Mouse (Mus musculus) left cerebral cortex, postnatal 25 days (tissue): Measurements from ENCODE around the gene Prrc2b. TPM values are rescaled to one million over a fixed set of nuclear protein-coding genes. Genes with fewer than 3 reads are reported as not detected.

Experiments
- DNase-seq, 2 experiments: peaks; one replicate each; pipeline ENCODE4 v3.0.0; 2022; ENCODE audit warnings: low spot score in 2 of 2, mixed read lengths in 1 of 2
- intact Hi-C: fragments of 180-260 bp; cut with DNase I; formaldehyde crosslinking; loops from one replicate; pipeline ENCODE4 v1.15.1; 2025
- total RNA-seq, 2 experiments: library from RNA; stranded (reverse); gene quantifications; 2 replicates each; pipeline ENCODE4 v1.2.3; 2021

Prrc2b gene
- total RNA-seq, 2 experiments from 2014 or later, result 240 TPM

DNA sequence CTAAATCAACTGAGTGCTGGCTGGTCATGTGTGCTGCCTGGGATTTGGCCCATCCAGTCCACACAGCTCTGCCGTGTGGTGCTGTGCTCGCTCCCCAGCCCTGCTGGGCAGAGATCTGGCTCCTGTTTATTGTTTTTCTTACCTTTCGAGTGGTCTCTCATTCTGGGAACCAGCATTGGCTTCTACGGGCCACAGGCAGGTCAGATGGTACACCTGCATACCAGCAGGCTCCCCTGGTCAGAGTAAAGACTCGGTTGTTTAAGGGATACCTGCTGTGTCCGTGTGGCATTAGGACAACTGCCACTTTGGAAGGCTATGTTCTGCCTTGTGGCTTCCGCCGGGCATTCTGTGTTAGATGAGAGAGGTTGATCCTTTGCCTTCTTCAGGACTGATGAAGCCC lies 60.8 kb downstream of the Prrc2b start:
- no peak for DNase-seq
- intact Hi-C loops, result no loop called here

DNA sequence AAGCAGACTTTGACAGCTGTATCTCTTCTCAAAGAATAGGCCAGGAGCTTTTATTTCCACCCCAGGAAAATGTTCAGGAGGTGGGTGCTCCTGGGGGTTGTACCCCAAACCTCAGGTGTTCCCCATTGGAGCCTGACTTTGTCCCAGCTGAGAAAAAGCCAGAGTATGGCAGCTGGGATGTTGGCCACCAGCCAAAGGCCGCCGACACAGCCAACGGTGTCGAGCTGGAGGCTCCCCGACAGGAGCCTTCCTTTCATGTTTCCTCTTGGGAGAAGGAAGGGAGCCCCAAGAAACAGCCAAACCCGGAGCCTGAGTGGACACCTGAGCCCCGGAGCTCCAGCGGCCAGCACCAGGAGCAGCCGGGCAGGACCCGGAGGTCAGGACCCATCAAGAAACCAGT lies 62.1 kb downstream of the Prrc2b start:
- intact Hi-C loops, result no loop called here

DNA sequence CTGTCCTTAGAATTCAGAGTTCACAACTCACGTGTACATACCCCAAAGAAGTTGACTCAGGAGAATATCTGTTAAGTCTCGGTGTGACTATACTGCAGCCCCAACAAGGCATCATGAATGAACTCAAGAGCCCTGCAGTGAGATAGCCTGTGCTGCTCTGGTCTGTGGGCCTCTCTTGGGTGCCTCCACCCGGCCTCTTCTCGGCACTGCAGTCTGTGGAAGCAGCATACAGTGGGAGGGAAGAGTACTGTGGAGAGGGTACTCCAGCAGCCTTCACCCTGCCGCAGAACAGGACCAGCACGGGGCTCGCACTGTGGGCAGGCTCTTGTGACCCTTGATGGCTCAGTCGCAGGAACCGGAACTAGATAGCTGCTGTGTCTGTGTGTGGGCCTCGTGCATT lies 64.7 kb downstream of the Prrc2b start:
- intact Hi-C loops, result no loop called here
- DNase-seq, result no peak

More for the DNA sequence above, 62.1 kb downstream of the Prrc2b start:
- DNase-seq, result no peak

DNA sequence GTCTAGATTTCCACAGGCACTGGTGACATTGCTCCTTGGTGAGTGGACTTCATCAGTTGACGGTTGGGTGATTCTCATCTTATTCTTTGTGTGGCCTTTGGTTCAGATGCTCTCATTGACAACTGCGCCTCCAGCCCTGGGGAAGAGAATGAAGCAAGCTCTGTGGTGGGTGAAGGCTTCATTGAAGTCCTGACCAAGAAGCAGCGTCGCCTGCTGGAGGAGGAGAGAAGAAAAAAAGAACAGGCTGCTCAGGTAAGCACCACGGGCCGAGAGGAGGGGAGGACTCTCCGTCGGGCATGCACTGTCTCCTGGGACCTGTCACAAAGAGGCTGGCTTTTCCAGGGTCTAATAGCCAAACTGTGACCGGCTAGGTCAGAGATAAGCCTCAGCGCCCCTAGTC lies 65.6 kb downstream of the Prrc2b start:
- intact Hi-C loops, result no loop called here
- no peak for DNase-seq

DNA sequence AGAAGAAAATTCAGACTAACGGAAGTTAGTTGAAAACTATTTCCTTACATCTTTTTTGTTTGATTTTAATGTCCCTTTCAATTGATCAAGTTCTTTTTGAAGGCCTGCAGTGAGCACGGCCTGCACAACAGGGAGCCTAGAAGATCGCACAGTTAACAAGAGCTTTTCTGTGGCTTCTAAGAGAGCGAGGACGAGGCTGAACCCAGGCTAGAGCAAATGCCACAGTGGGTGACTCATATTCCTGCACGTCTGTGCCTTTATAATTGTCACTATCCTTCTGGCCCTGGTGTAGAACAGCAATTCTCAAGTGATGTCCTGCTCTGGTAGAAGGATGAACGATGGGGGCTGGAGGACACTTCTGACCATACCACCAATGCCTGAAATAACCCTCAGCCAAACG lies 66.8 kb downstream of the Prrc2b start:
- no peak for DNase-seq
- intact Hi-C loops, result no loop called here

DNA sequence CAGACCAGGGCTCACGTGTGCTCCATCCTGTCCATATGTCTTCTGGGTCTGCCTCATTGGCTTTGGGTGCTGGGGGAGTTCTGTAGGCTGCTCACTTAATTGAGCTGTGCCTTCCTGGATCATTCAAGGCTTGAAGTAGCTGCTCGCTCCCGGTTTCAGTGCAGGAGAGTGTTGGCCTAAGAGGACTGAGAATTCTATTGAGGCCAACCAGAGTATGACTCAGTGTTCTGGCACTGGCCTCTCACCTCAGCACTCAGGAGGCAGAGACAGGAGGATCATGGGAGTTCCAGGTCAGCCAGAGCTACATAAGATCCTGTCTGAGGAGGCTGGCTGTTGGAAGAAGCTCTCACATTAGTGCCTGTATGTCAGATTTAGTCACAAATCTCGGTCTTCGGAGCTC lies 67.2 kb downstream of the Prrc2b start:
- DNase-seq, result no peak
- intact Hi-C loops, result no loop called here

DNA sequence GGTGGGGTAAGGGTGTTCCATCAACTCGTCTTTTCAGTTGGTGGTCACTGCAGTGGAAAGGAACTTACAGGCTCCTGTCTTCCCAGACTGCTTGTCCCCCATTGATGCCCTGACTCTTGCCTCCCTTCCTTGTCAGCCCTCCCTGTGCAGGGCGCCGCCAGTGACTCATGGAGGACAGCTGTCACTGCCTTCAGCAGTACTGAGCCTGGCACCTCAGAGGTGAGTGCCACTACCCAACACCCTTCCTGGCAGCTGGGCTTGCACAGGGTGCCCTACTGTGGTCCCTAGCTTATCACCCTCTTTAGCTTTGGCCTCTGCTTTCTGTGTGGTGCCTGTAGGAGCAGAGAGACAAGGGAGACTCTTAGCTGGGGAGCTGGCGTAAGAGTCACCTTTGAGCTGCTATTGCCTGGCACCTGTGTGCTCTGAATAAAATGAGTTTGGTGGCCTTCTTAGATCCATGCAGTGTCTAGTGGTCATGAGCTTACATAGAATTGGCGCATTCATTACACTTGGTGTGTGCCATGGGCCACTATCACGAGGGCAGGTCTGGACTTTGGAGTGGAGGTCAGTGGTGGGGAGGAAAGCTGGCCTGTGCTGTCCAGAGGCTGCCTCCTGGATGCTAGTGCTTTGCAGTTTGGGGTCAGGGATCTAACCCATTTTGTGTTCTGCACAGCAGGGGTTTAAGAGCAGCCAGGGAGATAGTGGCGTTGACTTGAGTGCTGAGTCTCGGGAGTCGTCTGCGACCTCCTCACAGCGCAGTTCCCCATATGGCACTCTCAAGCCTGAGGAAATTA lies 67.9 kb downstream of the Prrc2b start:
- DNase-seq, result no peak
- intact Hi-C loops, result no loop called here

DNA sequence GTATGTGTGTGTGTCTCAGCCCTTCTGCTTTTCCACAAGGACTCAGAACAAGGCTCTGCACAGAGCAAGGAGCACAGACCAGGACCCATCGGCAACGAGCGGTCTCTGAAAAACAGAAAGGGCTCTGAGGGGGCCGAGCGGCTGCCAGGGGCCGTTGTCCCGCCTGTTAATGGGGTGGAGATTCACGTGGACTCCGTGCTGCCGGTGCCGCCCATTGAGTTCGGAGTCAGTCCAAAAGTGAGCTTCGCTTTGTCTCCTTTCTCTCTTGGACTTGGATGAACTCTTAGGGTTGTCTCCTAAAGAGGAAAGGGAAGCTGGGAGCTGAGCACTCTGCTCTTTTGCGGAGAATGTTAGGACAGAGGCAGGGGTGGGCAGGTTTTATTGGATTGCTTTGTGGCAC lies 68.6 kb downstream of the Prrc2b start:
- no peak for DNase-seq
- intact Hi-C loops, result no loop called here

DNA sequence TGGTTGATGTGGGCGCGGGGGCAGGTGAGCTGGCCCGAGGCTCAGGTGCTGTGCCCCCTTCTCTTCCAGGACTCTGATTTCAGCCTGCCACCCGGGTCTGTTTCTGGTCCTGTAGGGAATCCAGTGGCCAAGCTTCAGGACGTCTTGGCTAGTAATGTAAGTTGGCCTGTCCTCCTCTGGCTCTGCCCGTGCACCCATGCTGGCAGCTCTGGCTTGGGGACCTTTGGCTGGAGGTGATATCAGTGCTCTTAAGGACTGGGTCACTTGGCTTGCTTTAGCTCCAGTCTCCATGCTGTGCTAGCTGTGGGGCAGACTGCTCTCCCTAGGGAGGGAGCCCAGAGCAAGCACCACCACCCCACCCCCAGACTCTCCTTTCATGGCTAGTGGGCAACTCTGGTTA lies 69.1 kb downstream of the Prrc2b start:
- no peak for DNase-seq
- intact Hi-C loops, result no loop called here

DNA sequence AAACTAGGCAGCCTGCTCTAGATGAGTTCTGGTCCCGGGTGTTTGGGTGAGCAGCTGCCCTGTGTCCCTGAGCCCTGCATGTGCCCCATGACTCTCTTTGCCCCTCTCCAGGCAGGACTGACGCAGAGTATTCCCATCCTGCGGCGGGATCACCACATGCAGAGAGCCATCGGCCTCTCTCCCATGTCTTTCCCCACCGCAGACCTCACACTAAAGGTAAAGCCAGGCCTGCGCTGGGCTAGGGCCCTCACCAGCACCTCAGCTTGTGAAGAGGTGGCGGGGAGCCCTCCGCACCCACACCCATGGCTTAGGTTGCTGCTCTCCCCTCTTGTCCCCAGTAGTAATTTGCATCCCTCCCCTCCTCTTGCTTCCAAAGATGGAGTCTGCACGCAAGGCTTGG lies 70.1 kb downstream of the Prrc2b start:
- no peak for DNase-seq
- intact Hi-C loops, result no loop called here

DNA sequence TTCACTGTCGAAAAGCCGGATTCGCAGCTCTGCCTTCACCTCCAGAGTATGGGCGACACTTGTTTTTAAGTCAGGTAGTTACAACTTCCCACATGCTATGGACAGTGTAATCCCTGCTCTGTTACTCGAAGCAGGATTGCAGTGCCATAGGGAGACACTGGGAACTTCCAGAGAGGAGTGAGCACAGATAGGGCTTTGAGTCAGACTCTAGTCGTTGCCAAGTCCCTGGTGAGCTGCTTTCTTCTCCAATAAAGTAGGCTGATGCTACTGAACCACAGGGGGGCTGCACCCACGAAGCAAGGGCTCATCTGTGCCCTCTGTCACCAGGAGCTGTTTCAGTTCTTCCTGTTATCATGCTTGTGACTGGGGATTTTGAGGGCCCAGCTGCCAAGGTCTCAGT lies 70.7 kb downstream of the Prrc2b start:
- intact Hi-C loops, result no loop called here

DNA sequence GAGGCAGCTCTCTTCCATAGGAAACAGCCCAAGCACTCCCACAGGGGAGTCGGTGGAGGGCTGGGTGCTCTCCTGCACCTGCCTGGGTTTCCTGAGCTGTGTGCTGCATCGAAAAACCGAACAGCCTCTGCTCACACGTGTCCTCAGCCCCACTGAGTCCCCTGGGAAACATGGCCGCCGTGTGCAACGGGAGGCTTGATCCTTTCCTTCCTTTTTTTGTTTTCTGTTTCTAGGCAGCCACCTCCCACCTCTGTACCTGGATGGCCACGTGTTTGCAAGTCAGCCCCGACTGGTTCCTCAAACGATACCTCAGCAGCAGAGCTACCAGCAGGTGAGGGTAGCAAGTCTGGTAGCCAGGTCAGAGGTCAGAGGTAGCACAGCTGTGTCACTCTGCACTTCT lies 71.2 kb downstream of the Prrc2b start:
- intact Hi-C loops, result no loop called here
- no peak for DNase-seq

More for the DNA sequence above, 70.7 kb downstream of the Prrc2b start:
- DNase-seq, result peak in 1 of 2 experiments; percentile 54

DNA sequence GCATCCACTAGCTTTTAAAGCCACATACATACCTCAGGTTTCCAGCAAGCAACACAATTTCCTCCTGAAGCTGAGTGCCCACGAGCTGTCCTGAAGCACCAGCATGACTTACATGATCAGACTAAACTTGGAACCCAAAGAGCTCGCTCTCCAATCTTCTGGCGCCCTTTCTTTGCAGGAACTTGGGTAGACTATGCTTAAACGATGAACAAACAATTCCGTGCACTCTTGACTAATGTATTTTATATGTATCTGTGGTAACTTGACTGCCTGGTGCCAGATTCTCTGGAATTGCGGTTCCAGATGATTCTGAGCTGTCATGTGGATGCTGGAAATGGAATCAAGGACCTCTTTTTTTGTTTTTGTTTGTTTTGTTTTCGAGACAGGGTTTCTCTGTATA lies 84.6 kb downstream of the Prrc2b start:
- intact Hi-C loops, result loop anchor here (2.0 to 5.0 kb wide), 2 partner anchors 83 to 99 kb away; partner anchors contain the start of gene Prrc2b

DNA sequence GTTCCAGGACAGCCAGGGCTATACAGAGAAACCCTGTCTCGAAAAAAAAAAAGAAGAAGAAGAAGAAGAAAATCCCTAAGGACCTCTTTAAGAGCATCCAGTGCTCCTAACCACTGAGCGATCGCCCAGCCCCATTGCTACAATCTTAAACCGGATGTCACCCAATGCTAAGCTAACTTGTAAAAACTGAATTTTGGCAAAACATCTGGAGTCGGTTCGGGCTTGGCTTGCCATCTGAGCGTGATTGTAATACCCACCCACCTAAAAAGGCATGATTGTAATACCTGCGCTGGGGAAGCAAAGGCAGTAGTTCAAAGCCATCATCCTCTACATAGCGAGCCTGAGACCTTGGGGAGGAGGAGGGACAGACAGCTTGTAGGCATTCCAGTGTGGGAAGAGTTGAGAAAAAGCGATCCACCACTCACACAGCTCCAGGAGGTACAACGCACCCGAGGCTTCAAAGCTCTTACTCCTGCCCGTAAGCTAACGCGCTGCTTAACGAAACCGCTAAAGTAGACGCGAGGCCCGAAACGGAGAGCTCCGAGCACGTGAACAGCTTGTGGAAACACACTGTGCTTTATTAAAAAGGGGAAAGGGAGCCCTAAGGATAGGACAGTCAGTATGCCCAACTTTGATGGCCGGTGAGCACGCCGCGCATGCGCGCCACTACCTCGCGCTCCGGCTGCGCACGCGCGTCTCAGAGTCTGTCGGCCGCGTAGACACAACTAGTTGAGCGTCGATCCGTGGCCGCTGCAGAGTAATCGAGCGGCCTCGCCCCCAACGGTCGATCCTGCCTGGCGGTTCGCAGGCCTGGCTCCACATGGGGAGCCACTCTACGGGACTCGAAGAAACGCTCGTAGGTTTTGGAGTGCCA lies 85.2 kb downstream of the Prrc2b start, which contains the start of gene Pomt1:
Gene Pomt1 (plus strand): TSS at position 705 of the 874 bp plus-strand sequence.
- intact Hi-C loops, result loop anchor here (2.0 to 5.0 kb wide), 2 partner anchors 84 to 99 kb away; partner anchors contain the start of gene Prrc2b
- peak; percentile 92 to 95 for DNase-seq

More for the DNA sequence above, 84.6 kb downstream of the Prrc2b start:
- no peak for DNase-seq

DNA sequence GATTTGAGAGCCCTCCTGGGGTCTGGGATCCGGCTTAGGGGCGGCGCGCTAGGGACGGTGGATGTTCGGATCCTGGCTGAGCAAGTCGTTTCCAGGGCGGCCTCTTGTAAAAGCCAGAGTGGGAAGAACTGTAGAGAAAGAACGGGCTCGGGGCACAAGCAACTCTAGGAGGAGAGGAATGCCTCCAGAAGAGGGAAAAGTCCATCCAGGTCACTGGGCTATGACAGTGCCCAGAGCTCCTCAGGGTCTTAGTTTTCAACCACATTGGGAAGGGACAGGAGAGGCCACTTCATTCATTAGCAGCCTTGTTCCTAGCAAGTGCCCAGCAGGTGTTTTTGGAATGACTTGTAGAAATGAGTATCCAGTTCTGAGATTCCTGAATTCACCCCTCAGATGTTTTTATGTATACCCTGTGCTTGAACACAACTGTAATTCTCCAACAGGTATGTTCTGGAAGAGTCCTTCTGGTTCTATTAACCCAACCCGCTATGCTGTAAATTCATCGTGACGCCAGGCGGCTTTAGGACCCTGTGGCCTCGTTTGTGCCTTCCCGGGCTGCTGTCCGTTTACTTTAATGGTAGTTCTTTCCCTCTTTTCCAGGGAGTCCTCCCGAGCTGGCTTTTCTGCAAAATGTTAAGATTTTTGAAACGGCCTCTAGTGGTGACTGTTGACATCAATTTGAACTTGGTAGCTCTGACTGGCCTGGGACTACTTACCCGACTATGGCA lies 86.0 kb downstream of the Prrc2b start:
- intact Hi-C loops, result loop anchor here (5.0 kb wide), 1 partner anchor 85 kb away; the partner anchor contains the start of gene Prrc2b
- peak; percentile 46 to 62 for DNase-seq

DNA sequence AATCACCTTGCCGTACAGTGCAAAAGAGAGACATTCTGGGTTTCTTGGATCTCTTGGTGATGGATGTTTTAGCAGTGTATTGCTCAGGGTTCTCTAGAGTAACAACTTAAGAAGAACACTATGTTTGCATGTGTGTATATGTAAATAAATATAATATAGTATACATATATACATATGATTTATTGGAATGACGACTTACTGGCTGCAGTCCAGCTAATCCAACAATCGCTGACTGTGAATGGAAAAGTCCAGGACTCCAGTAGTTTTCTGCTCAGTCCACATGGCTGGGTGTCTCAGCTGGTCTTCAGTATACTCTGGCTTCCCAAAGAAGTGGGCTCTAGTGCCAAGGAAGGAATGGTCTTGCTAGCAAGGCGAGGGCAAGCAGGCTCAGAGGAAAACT lies 86.7 kb downstream of the Prrc2b start:
- intact Hi-C loops, result loop anchor here (5.0 kb wide), 1 partner anchor 85 kb away; the partner anchor contains the start of gene Prrc2b
- no peak for DNase-seq

DNA sequence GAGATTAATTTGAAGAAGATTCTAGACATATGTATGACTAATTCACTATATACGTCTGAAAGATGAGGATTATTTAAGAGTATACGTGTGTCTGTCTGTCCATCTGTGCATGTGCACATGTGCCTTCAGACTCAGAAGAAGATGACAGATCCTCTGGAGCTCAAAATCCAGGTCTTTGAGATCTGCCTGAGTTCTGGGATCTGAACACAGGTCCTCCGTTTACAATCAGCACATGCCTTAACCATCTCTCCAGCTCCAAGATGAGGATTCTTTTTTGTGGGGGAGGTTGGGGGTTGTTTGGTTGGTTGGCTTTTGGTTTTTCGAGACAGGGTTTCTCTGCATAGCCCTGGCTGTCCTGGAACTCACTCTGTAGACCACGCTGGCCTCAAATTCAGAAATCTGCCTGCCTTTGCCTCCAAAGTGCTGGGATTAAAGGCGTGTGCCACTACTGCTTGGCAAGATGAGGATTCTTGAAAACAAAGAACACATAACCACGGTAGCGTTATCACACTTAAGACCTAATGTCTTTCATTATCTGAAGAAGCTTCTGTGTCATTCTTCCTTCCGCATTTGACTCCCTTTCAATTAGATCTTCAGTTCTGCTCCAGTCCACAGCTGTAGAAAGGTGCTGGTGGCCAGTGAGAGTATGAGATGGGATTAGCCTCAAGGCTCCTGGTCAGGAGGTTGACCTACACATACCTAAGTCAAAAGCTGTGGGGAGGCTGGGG lies 88.0 kb downstream of the Prrc2b start:
- DNase-seq, result no peak
- intact Hi-C loops, result loop anchor here (5.0 kb wide), 1 partner anchor 87 kb away; the partner anchor contains the start of gene Prrc2b

DNA sequence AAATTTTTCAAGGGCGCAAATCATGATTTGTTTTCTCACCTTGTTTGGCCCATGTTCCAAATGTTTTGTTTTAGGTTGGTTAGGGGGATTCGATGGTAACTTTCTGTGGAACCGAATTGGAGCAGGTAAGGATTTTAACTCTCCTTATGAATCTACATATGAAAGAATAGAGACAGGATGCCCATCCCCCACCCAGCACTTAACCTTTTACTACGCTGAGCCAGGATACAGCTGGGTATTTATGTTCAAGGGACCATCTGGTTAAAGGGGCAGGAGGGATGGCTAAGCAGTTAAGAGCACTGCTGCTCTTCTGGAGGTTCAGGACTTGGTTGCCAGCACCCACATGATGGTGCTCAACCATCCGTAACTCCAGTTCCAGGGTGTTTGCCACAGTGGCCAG lies 89.7 kb downstream of the Prrc2b start:
- DNase-seq, result no peak
- intact Hi-C loops, result no loop called here

DNA sequence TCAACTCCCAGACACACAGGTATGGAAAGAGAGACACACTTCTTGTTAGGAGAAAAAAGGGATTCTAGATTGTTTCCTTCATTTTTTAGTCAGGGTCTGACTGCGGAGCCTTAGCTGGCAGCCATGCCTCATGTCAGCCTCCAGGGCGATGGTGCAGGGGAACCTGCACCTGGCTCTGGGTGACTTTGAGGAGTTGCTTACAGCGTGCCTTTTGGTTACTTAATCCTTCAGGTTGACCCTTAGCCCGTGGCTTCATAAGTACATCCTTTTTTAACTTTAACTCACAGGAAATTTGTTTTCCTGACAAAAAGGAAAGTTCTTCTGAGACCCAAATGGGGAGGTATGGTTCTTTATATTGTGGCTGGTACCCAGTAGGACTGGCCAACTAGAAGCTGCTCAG lies 92.1 kb downstream of the Prrc2b start:
- intact Hi-C loops, result no loop called here
- DNase-seq, result no peak
